Mouse (Mus musculus) forebrain, postnatal 0 days (tissue): ENCODE data around the gene Klk7. TPM values are rescaled to one million over a fixed set of nuclear protein-coding genes. Genes with fewer than 3 reads are reported as not detected.

Source experiments
- ATAC-seq: fragments of 200-750 bp; cut with Nextera tagmentation; 2 replicates; pipeline ENCODE4 v1.8.0; 2017; ENCODE audit warnings: mild to moderate bottlenecking, moderate library complexity
- DNase-seq: peaks from one replicate; pipeline ENCODE4 v3.0.0-alpha.2; 2015
- H3K27ac ChIP-seq: fragments of 300-500 bp; sonication (generic); 2 replicates; pipeline ENCODE4 v1.5.1; 2014; ENCODE audit warnings: low read depth, mild to moderate bottlenecking, antibody characterized with exemption, low read length, moderate library complexity, mixed read lengths
- H3K27me3 ChIP-seq: fragments of 300-500 bp; sonication (generic); 2 replicates; pipeline ENCODE4 v1.6.1; 2014; ENCODE audit warnings: mild to moderate bottlenecking, low read length, mixed read lengths; ENCODE audit not compliant: insufficient read depth
- H3K36me3 ChIP-seq: fragments of 300-500 bp; sonication (generic); 2 replicates; pipeline ENCODE4 v1.6.1; 2014; ENCODE audit warnings: mild to moderate bottlenecking, moderate library complexity; ENCODE audit not compliant: insufficient read depth
- H3K4me1 ChIP-seq: fragments of 300-500 bp; sonication (generic); 2 replicates; pipeline ENCODE4 v1.6.1; 2014; ENCODE audit warnings: antibody characterized with exemption; ENCODE audit not compliant: insufficient read depth
- H3K4me2 ChIP-seq: fragments of 300-500 bp; sonication (generic); 2 replicates; pipeline ENCODE4 v1.6.1; 2014; ENCODE audit warnings: low read depth, mild to moderate bottlenecking, moderate library complexity
- H3K4me3 ChIP-seq: fragments of 300-500 bp; sonication (generic); 2 replicates; pipeline ENCODE4 v1.5.1; 2014; ENCODE audit warnings: low read depth, low read length, mixed read lengths
- H3K9ac ChIP-seq: fragments of 300-500 bp; sonication (generic); 2 replicates; pipeline ENCODE4 v1.6.1; 2014; ENCODE audit warnings: mild to moderate bottlenecking
- H3K9me3 ChIP-seq: fragments of 300-500 bp; sonication (generic); 2 replicates; pipeline ENCODE4 v1.6.1; 2016; ENCODE audit warnings: low read length
- CTCF ChIP-seq: sonication (generic); IDR thresholded peaks from 2 replicates; pipeline ENCODE4 v1.5.1; 2016; ENCODE audit warnings: antibody characterized with exemption, control low read depth, low read depth
- WGBS: fragments of 180-500 bp; shearing (Covaris S2); extraction: QIAGEN DNeasy Blood & Tissue Kit; methylation state at CpG from one replicate; pipeline ENCODE4 v1.1.7; 2014; 5-methylcytosine and 5-hydroxymethylcytosine counted together
- polyA plus RNA-seq: library from polyadenylated mRNA; unstranded; fragments of >200 nt; fragmentation: Nextera tagmentation; extraction: Ambion mirVana; gene quantifications from 2 replicates; pipeline ENCODE4 v1.2.1, GENCODE M21; 2015
- total RNA-seq: library from RNA; depleted of rRNA; stranded (reverse); fragments of >200 nt; gene quantifications from 2 replicates; pipeline ENCODE4 v1.2.3, GENCODE M21; 2014

The Klk7 gene
- total and polyA plus RNA-seq, 2 experiments from 2014 or later, result 0.18 TPM; not detected in 1

- DNase-seq (peak; percentile 11), ATAC-seq (peak; percentile 40)
- no peak for TF ChIP-seq CTCF
- Histone ChIP-seq H3K9me3 (no peaks in the 10 kb centered on the region), H3K27ac (no peak overlapping the region), H3K27me3 (no peaks in the 10 kb centered on the region; the same call in 1 of the 2 replicates), H3K4me1 (no peaks in the 10 kb centered on the region), H3K4me2 (peak overlapping the region; percentile 62), H3K36me3 (no peaks in the 10 kb centered on the region), H3K4me3 (peak overlapping the region; percentile 51), H3K9ac (peak overlapping the region; percentile 48; the same call in 1 of the 2 replicates)
- 6% methylated on average over 8 of the region's 8 CpGs for WGBS
Measured at GRCm38 (mm10) chr7:43796355-43796754, 14.7 kb upstream of the Klk7 start.

GRCm38 (mm10) chr7:43797333-43797769 is 13.7 kb upstream of the Klk7 start, which contains the start of gene Klk8:
Gene Klk8, plus strand, starts transcription at chr7:43797577.
- Histone ChIP-seq H3K9me3 (no peaks in the 10 kb centered on the region), H3K4me3 (peak within 1 kb of the TSS; percentile 51), H3K36me3 (no peaks in the 10 kb centered on the region), H3K4me2 (peak within 1 kb of the TSS; percentile 62), H3K27me3 (no peaks in the 10 kb centered on the region; the same call in 1 of the 2 replicates), H3K4me1 (no peaks in the 10 kb centered on the region), H3K9ac (peak within 1 kb of the TSS; percentile 48), H3K27ac (0 out of 2 replicates have a peak within 1 kb of the TSS, but pooled peaks have one; percentile 35)
- under 1% methylated on average over 28 of the region's 28 CpGs for WGBS
- ATAC-seq (peak; percentile 61), DNase-seq (no peak)
- TF ChIP-seq CTCF, result no peak

GRCm38 (mm10) chr7:43797844-43798462 is 13.1 kb upstream of the Klk7 start:
- Histone ChIP-seq H3K27ac (no peak overlapping the region), H3K4me2 (peak overlapping the region; percentile 62), H3K4me3 (peak overlapping the region; percentile 51), H3K36me3 (no peaks in the 10 kb centered on the region), H3K27me3 (no peaks in the 10 kb centered on the region; the same call in 1 of the 2 replicates), H3K9me3 (no peaks in the 10 kb centered on the region), H3K4me1 (no peaks in the 10 kb centered on the region), H3K9ac (peak overlapping the region; percentile 48; the same call in 1 of the 2 replicates)
- DNase-seq (peak; percentile 13), ATAC-seq (peak; percentile 83)
- WGBS, result 38% methylated on average over 13 of the region's 13 CpGs
- no peak for TF ChIP-seq CTCF

GRCm38 (mm10) chr7:43799876-43800275 is 11.2 kb upstream of the Klk7 start:
- no peaks in the 10 kb centered on the region for H3K9me3 ChIP-seq
- H3K36me3 ChIP-seq, result no peaks in the 10 kb centered on the region
- TF ChIP-seq CTCF, result no peak
- H3K27me3 ChIP-seq, result no peaks in the 10 kb centered on the region; the same call in 1 of the 2 replicates
- no peak for DNase-seq
- H3K9ac ChIP-seq, result no peak overlapping the region
- 76% methylated on average over 7 of the region's 7 CpGs for WGBS
- no peak for ATAC-seq
- H3K27ac ChIP-seq, result no peak overlapping the region
- H3K4me2 ChIP-seq, result no peak overlapping the region
- no peaks in the 10 kb centered on the region for H3K4me1 ChIP-seq
- H3K4me3 ChIP-seq, result no peak overlapping the region

GRCm38 (mm10) chr7:43815211-43815610 is 4.1 kb downstream of the Klk7 start:
- Histone ChIP-seq H3K4me3 (no peak overlapping the region), H3K9ac (no peak overlapping the region), H3K4me2 (no peak overlapping the region), H3K9me3 (no peaks in the 10 kb centered on the region), H3K27ac (no peak overlapping the region), H3K4me1 (no peaks in the 10 kb centered on the region), H3K27me3 (no peaks in the 10 kb centered on the region), H3K36me3 (no peaks in the 10 kb centered on the region)
- DNase-seq (no peak), ATAC-seq (no peak)
- no peak for TF ChIP-seq CTCF
- WGBS, result 92% methylated on average over 7 of the region's 7 CpGs

GRCm38 (mm10) chr7:43816746-43817145 is 5.7 kb downstream of the Klk7 start:
- Histone ChIP-seq H3K4me3 (no peak overlapping the region), H3K9ac (no peak overlapping the region), H3K9me3 (no peaks in the 10 kb centered on the region), H3K4me1 (no peaks in the 10 kb centered on the region), H3K4me2 (no peak overlapping the region), H3K27ac (no peak overlapping the region), H3K36me3 (no peaks in the 10 kb centered on the region), H3K27me3 (no peaks in the 10 kb centered on the region)
- DNase-seq (no peak), ATAC-seq (no peak)
- no peak for TF ChIP-seq CTCF

GRCm38 (mm10) chr7:43821581-43821980 is 10.5 kb downstream of the Klk7 start:
- DNase-seq (no peak), ATAC-seq (no peak)
- H3K9me3 ChIP-seq, result no peaks in the 10 kb centered on the region
- no peak overlapping the region for H3K27ac ChIP-seq
- H3K27me3 ChIP-seq, result no peaks in the 10 kb centered on the region
- H3K36me3 ChIP-seq, result no peaks in the 10 kb centered on the region
- H3K4me2 ChIP-seq, result no peak overlapping the region
- WGBS, result 90% methylated on average over 7 of the region's 7 CpGs
- TF ChIP-seq CTCF, result no peak
- H3K9ac ChIP-seq, result no peak overlapping the region
- H3K4me3 ChIP-seq, result no peak overlapping the region
- H3K4me1 ChIP-seq, result no peaks in the 10 kb centered on the region
